Mouse (Mus musculus) ES-E14 (cell line): ENCODE measurements around the gene 1810049J17Rik. TPM values are rescaled to one million over a fixed set of nuclear protein-coding genes. Genes with fewer than 3 reads are reported as not detected.
"Not testable (repeated sequence)": the region's sequence is repeated elsewhere in the genome, so short reads cannot be mapped to it uniquely, and the experiment has no call there.

Source experiments
- DNase-seq: peaks from one replicate; pipeline ENCODE4 v3.0.0-alpha.2; 2013; ENCODE audit warnings: low read depth, low spot score
- H3K27ac ChIP-seq: 2 replicates; pipeline ENCODE4 v1.5.1; 2012; ENCODE audit warnings: low read depth, mild to moderate bottlenecking, low read length, moderate library complexity, mixed read lengths; ENCODE audit not compliant: poor library complexity, insufficient read depth, severe bottlenecking
- H3K36me3 ChIP-seq: 2 replicates; pipeline ENCODE4 v1.6.1; 2012; ENCODE audit warnings: mild to moderate bottlenecking, low read length, moderate library complexity, mixed read lengths; ENCODE audit not compliant: control insufficient read depth, poor library complexity, insufficient read depth, severe bottlenecking
- H3K4me1 ChIP-seq, 2 experiments: fragments of 150-350 bp in 1 of 2; sonication (generic) in 1 of 2; 2 replicates each; pipeline ENCODE4 v1.6.1; 2012; ENCODE audit warnings: low read length in 2 of 2, mild to moderate bottlenecking in 1 of 2, mixed read lengths in 1 of 2; ENCODE audit not compliant: control insufficient read depth in 2 of 2, insufficient read depth in 2 of 2, poor library complexity in 1 of 2
- H3K4me3 ChIP-seq, 2 experiments: fragments of 150-350 bp in 1 of 2; sonication (generic) in 1 of 2; 2 replicates each; pipeline ENCODE4 v1.5.1; 2012; ENCODE audit warnings: low read length in 2 of 2, low read depth in 1 of 2, mild to moderate bottlenecking in 1 of 2, mixed read lengths in 1 of 2; ENCODE audit not compliant: insufficient read depth in 1 of 2, poor library complexity in 1 of 2, severe bottlenecking in 1 of 2
- H3K9ac ChIP-seq: 2 replicates; pipeline ENCODE4 v1.6.1; 2012; ENCODE audit warnings: low read depth, mild to moderate bottlenecking, low read length, mixed read lengths; ENCODE audit not compliant: poor library complexity, insufficient read depth, severe bottlenecking
- H3K9me3 ChIP-seq: fragments of 150-350 bp; sonication (generic); 2 replicates; pipeline ENCODE4 v1.6.1; 2012; ENCODE audit warnings: low read depth, mild to moderate bottlenecking, low read length; ENCODE audit not compliant: control insufficient read depth, insufficient read depth
- CHD2 ChIP-seq: IDR thresholded peaks from 2 replicates; pipeline ENCODE4 v1.6.1; 2014; ENCODE audit warnings: mild to moderate bottlenecking, low read depth, low read length, inconsistent platforms
- HCFC1 ChIP-seq: IDR thresholded peaks from 2 replicates; pipeline ENCODE4 v1.6.1; 2012; ENCODE audit warnings: low read length, inconsistent platforms, borderline replicate concordance; ENCODE audit not compliant: insufficient read depth
- MAFK ChIP-seq: IDR thresholded peaks from 2 replicates; pipeline ENCODE4 v1.6.1; 2014; ENCODE audit warnings: mild to moderate bottlenecking, low read depth, low read length, inconsistent platforms; ENCODE audit not compliant: insufficient read depth
- ZC3H11A ChIP-seq: IDR thresholded peaks from 2 replicates; pipeline ENCODE4 v1.6.1; 2012; ENCODE audit warnings: low read depth, mild to moderate bottlenecking, inconsistent platforms, low read length, borderline replicate concordance
- ZNF384 ChIP-seq: IDR thresholded peaks from 2 replicates; pipeline ENCODE4 v1.6.1; 2012; ENCODE audit warnings: low read depth, low read length, inconsistent platforms
- in situ Hi-C, 2 experiments: fragments of 600-800 bp; cut with MboI; formaldehyde crosslinking; loops; one replicate each; pipeline ENCODE4 v1.15.1; 2025; ENCODE audit warnings: low sequenced_read_pairs in 2 of 2, inconsistent platforms in 1 of 2; ENCODE audit not compliant: unreplicated experiment in 2 of 2
- total RNA-seq: library from RNA; depleted of rRNA; stranded (reverse); fragments of 300-350 nt; gene quantifications from 2 replicates; pipeline ENCODE4 v1.2.3, GENCODE M21; 2012

Gene 1810049J17Rik
- total RNA-seq, 1 experiment = 9.6 TPM

GRCm38 (mm10) chr15:12368357-12368756 lies 46.7 kb upstream of the 1810049J17Rik start:
- no peak overlapping the region for H3K27ac ChIP-seq
- H3K9ac ChIP-seq = no peak overlapping the region
- H3K4me1 ChIP-seq = peaks cover 2 to 5% of the 10 kb centered on the region in 2 experiments; a peak in 2 of 4 replicates
- no peaks in the 10 kb centered on the region for H3K36me3 ChIP-seq
- no peak for TF ChIP-seq ZC3H11A
- TF ChIP-seq HCFC1 = no peak
- TF ChIP-seq MAFK = no peak
- TF ChIP-seq ZNF384 = no peak
- no peak for TF ChIP-seq CHD2
- in situ Hi-C loops = loop anchor here in 1 of 2 experiments (10.0 kb wide), 1 partner anchor 426 kb away; no protein-coding TSS in a partner anchor
- DNase-seq = no peak
- no peak overlapping the region for H3K4me3 ChIP-seq
- H3K9me3 ChIP-seq = no peaks in the 10 kb centered on the region

GRCm38 (mm10) chr15:12367306-12368080 lies 45.8 kb upstream of the 1810049J17Rik start:
- H3K27ac ChIP-seq = no peak overlapping the region
- no peak for TF ChIP-seq HCFC1
- TF ChIP-seq ZC3H11A = no peak
- TF ChIP-seq ZNF384 = no peak
- TF ChIP-seq MAFK = no peak
- no peak for TF ChIP-seq CHD2
- no peak for DNase-seq
- in situ Hi-C loops = loop anchor here in 1 of 2 experiments (10.0 kb wide), 1 partner anchor 427 kb away; no protein-coding TSS in a partner anchor
- peaks cover 2% of the 10 kb centered on the region in 2 experiments; a peak in 1 of 4 replicates for H3K4me1 ChIP-seq
- no peaks in the 10 kb centered on the region for H3K36me3 ChIP-seq
- no peak overlapping the region for H3K9ac ChIP-seq
- no peak overlapping the region for H3K4me3 ChIP-seq
- H3K9me3 ChIP-seq = no peaks in the 10 kb centered on the region

- not testable (repeated sequence) for H3K4me1 ChIP-seq, DNase-seq, H3K4me3 ChIP-seq, H3K9me3 ChIP-seq, H3K9ac ChIP-seq, H3K36me3 ChIP-seq, H3K27ac ChIP-seq
- in situ Hi-C loops = loop anchor here in 1 of 2 experiments (10.0 kb wide), 1 partner anchor 428 kb away; no protein-coding TSS in a partner anchor
These were observed 45.0 kb upstream of the 1810049J17Rik start for GRCm38 (mm10) chr15:12366580-12367305.

GRCm38 (mm10) chr15:12366072-12366469 lies 44.4 kb upstream of the 1810049J17Rik start:
- in situ Hi-C loops = loop anchor here in 1 of 2 experiments (10.0 kb wide), 1 partner anchor 429 kb away; no protein-coding TSS in a partner anchor

More at GRCm38 (mm10) chr15:12366072-12366469, 44.4 kb upstream of the 1810049J17Rik start:
- peaks cover 0 to 2% of the 10 kb centered on the region in 2 experiments; a peak in 1 of 4 replicates for H3K4me1 ChIP-seq
- H3K4me3 ChIP-seq = no peak overlapping the region
- no peak overlapping the region for H3K9ac ChIP-seq
- TF ChIP-seq HCFC1 (no peak), ZC3H11A (no peak), ZNF384 (no peak), MAFK (no peak), CHD2 (no peak)
- no peaks in the 10 kb centered on the region for H3K9me3 ChIP-seq
- no peaks in the 10 kb centered on the region for H3K36me3 ChIP-seq
- H3K27ac ChIP-seq = no peak overlapping the region
- DNase-seq = no peak
